In genomic region chr3:55122336-55122870, GRCm38 (mm10) we compare ENCODE assay signal across 20 mouse cellular contexts. TPM values are rescaled to one million over a fixed set of nuclear protein-coding genes. Genes with fewer than 3 reads are reported as not detected.
"Had no signal": no experiment of that assay in that cellular context is flagged by ENCODE, and none has a peak within 500 bp of the region (broad histone marks: within the 10 kb centered on the region; RNA-seq: fewer than 3 reads in every experiment).

No protein-coding gene starts in this region.

- DNase-seq: kidney, postnatal 4 days; left cerebral cortex, postnatal 4 days; lung, adult 18-20 months; right cerebral cortex, postnatal 4 days; spleen, adult 18-20 months; thymus, adult 18-20 months; thymus, postnatal 25 days had no signal

- H3K27ac ChIP-seq: kidney, postnatal 0 days; layer of hippocampus, adult 2 months; limb, embryonic 13.5 days; liver, embryonic 14.5 days; midbrain, embryonic 13.5 days; neural tube, embryonic 12.5 days had no signal

- ATAC-seq: midbrain, embryonic 13.5 days had no signal

- H3K27me3 ChIP-seq: limb, embryonic 13.5 days; midbrain, embryonic 13.5 days; neural tube, embryonic 12.5 days had no signal

- H3K4me1 ChIP-seq: midbrain, embryonic 13.5 days; neural tube, embryonic 12.5 days had no signal

- H3K9me3 ChIP-seq: limb, embryonic 13.5 days; midbrain, embryonic 13.5 days; neural tube, embryonic 12.5 days had no signal

- H3K4me3 ChIP-seq: layer of hippocampus, adult 2 months; limb, embryonic 13.5 days; midbrain, embryonic 13.5 days; neural tube, embryonic 12.5 days had no signal

RNA-seq across cellular contexts. Expression of gene Ccdc169, which starts 14.7 kb away (rescaled TPM):
- total RNA-seq: megakaryocyte progenitor cell, adult 5-6 weeks; neutrophil, adult 5-6 weeks had no signal
- polyA plus RNA-seq: liver, adult 2 months; liver, embryonic 14.5 days; neural tube, embryonic 12.5 days; stomach, embryonic 14.5 days had no signal

RNA-seq across cellular contexts. Expression of gene Sohlh2, which starts 59.4 kb away (rescaled TPM):
- total RNA-seq: layer of hippocampus, adult 2 months; layer of hippocampus, postnatal 10 days; left cerebral cortex, postnatal 4 days; liver, adult 2 months; megakaryocyte progenitor cell, adult 5-6 weeks; midbrain, postnatal 0 days; neutrophil, adult 5-6 weeks had no signal
- polyA plus RNA-seq: kidney, postnatal 0 days; limb, embryonic 13.5 days; liver, adult 2 months; liver, embryonic 14.5 days; lung, embryonic 16.5 days; midbrain, embryonic 13.5 days; midbrain, postnatal 0 days; neural tube, embryonic 12.5 days; stomach, embryonic 14.5 days had no signal
